Mouse (Mus musculus) urinary bladder, adult 18-20 months (tissue): ENCODE measurements around the gene Snx9.

Experiments
- DNase-seq, 2 experiments: peaks; one replicate each; pipeline ENCODE4 v3.0.0; 2022; ENCODE audit warnings: low spot score in 2 of 2, mixed read lengths in 2 of 2

Gene Snx9

GRCm38 (mm10) chr17:5841128-5841942 lies at the start of gene Snx9:
Gene Snx9, plus strand, starts transcription at chr17:5841329.
- peak; percentile 63 to 66 for DNase-seq

- DNase-seq: no peak
Measured at GRCm38 (mm10) chr17:5792164-5792791, 48.9 kb upstream of the Snx9 start.

GRCm38 (mm10) chr17:5793593-5793992 lies 47.5 kb upstream of the Snx9 start:
- DNase-seq: no peak

GRCm38 (mm10) chr17:5794276-5794675 lies 46.9 kb upstream of the Snx9 start:
- DNase-seq: no peak

GRCm38 (mm10) chr17:5795369-5795768 lies 45.8 kb upstream of the Snx9 start:
- DNase-seq: no peak

GRCm38 (mm10) chr17:5795878-5796277 lies 45.3 kb upstream of the Snx9 start:
- DNase-seq: peak in 1 of 2 experiments; percentile 64

- no peak for DNase-seq
Measured at GRCm38 (mm10) chr17:5797124-5797760, 43.9 kb upstream of the Snx9 start.

- no peak for DNase-seq
Measured at GRCm38 (mm10) chr17:5798221-5798801, 42.8 kb upstream of the Snx9 start.

GRCm38 (mm10) chr17:5798900-5799299 lies 42.2 kb upstream of the Snx9 start:
- DNase-seq: no peak

- no peak for DNase-seq
Measured at GRCm38 (mm10) chr17:5799396-5800021, 41.6 kb upstream of the Snx9 start.

- no peak for DNase-seq
Measured at GRCm38 (mm10) chr17:5800254-5800653, 40.9 kb upstream of the Snx9 start.

- DNase-seq: no peak
Measured at GRCm38 (mm10) chr17:5800824-5801560, 40.1 kb upstream of the Snx9 start.

GRCm38 (mm10) chr17:5801761-5802655 lies 39.1 kb upstream of the Snx9 start:
- DNase-seq: peak in 1 of 2 experiments; percentile 42

GRCm38 (mm10) chr17:5802656-5802955 lies 38.5 kb upstream of the Snx9 start:
- no peak for DNase-seq

- DNase-seq: peak in 1 of 2 experiments; percentile 14
Measured at GRCm38 (mm10) chr17:5803229-5804012, 37.7 kb upstream of the Snx9 start.

- DNase-seq: no peak
Measured at GRCm38 (mm10) chr17:5804370-5805150, 36.6 kb upstream of the Snx9 start.

GRCm38 (mm10) chr17:5805151-5805834 lies 35.8 kb upstream of the Snx9 start:
- DNase-seq: no peak

- DNase-seq: peak in 1 of 2 experiments; percentile 48
Measured at GRCm38 (mm10) chr17:5805935-5806334, 35.2 kb upstream of the Snx9 start.
